Mouse (Mus musculus): ENCODE measurements around the gene Acoxl. TPM values are rescaled to one million over a fixed set of nuclear protein-coding genes. Genes with fewer than 3 reads are reported as not detected.

Acoxl gene
- polyA plus RNA-seq, 1 experiment, result not detected

GRCm38 (mm10) chr2:128169972-128170371 is 331.3 kb downstream of the Acoxl start:
- no peak for TF ChIP-seq CTCF (IDR thresholded peaks at IDR 0.05; ENCODE audit: borderline replicate concordance, insufficient read depth, low read length)
- no peak for TF ChIP-seq POLR2A (IDR thresholded peaks at IDR 0.05; ENCODE audit: low read depth, low read length)
- H3K4me1 ChIP-seq (ENCODE audit: control insufficient read depth, insufficient read depth, low read length), result no peaks in the 10 kb centered on the region
- H3K4me3 ChIP-seq (ENCODE audit: insufficient read depth, low read length), result no peak overlapping the region
- no peak overlapping the region for H3K27ac ChIP-seq (ENCODE audit: insufficient read depth, low read length)

DNA sequence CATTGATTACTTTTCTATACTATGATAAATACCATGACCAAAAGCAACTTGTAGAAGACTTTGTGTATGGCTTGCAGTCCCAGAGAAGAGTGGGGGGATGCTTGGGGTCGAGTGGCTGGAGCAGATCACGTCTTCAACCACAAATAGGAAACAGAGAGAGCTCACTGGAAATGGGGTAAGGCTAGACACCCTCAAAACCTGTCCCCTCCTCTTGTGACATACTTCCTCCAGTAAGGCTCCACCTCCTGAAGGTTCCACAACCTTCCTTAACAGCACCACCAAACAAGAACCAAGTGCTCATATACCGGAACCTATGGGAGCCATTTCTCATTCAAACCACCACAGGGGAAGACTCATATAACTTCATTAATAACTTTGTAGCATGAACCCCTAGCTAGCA is 331.9 kb downstream of the Acoxl start:
- no peaks in the 10 kb centered on the region for H3K4me1 ChIP-seq (ENCODE audit: control insufficient read depth, insufficient read depth, low read length)

DNA sequence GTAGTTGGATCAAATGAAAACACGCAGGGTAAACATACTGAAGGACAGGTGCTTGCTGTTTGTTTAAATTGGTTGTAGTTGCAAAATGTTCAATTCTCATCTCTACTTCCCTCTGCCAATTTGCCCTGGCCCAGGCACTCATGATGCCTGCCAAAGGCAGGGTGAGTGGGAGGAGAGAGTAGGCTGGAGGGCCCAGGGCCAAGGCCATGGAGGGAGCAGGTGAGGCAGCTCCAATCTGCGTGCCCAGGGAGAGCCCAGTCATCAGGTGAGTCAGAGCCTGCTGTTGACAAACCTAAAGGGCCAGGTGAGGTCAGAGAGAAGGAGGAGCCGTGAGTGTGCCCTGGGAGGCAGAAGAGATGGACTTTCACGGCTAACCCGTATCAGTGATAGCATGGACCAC is 333.6 kb downstream of the Acoxl start:
- Histone ChIP-seq H3K4me3 (ENCODE audit: insufficient read depth, low read length) (no peak overlapping the region), H3K27ac (ENCODE audit: insufficient read depth, low read length) (no peak overlapping the region), H3K4me1 (ENCODE audit: control insufficient read depth, insufficient read depth, low read length) (no peaks in the 10 kb centered on the region)
- TF ChIP-seq POLR2A (IDR thresholded peaks at IDR 0.05; ENCODE audit: low read depth, low read length), result no peak
- no peak for TF ChIP-seq CTCF (IDR thresholded peaks at IDR 0.05; ENCODE audit: borderline replicate concordance, insufficient read depth, low read length)

More for the DNA sequence above, 331.9 kb downstream of the Acoxl start:
- no peak overlapping the region for H3K4me3 ChIP-seq (ENCODE audit: insufficient read depth, low read length)
- TF ChIP-seq POLR2A (IDR thresholded peaks at IDR 0.05; ENCODE audit: low read depth, low read length) (no peak), CTCF (IDR thresholded peaks at IDR 0.05; ENCODE audit: borderline replicate concordance, insufficient read depth, low read length) (no peak)
- H3K27ac ChIP-seq (ENCODE audit: insufficient read depth, low read length), result no peak overlapping the region

Other genes starting within 250 kb of the Acoxl start
- not detected in 2 replicates for gene Mal, start 182.2 kb upstream of the Acoxl start, polyA plus RNA-seq (2011; ENCODE audit: insufficient read length, low read depth, missing spikeins)
- gene Mall, start 108.9 kb upstream of the Acoxl start, polyA plus RNA-seq (2011; ENCODE audit: insufficient read length, low read depth, missing spikeins), result not detected in 2 replicates
- gene Nphp1, start 50.0 kb upstream of the Acoxl start, polyA plus RNA-seq (2011; ENCODE audit: insufficient read length, low read depth, missing spikeins), result 16.7 and 23.0 TPM in 2 replicates
- gene Mtln, start 46.4 kb upstream of the Acoxl start, polyA plus RNA-seq (2011; ENCODE audit: insufficient read length, low read depth, missing spikeins), result 15.2 and 15.9 TPM in 2 replicates
- 33.6 and 62.4 TPM in 2 replicates for gene Bub1, start 7.0 kb upstream of the Acoxl start, polyA plus RNA-seq (2011; ENCODE audit: insufficient read length, low read depth, missing spikeins)